Mouse (Mus musculus) layer of hippocampus, adult 11-12 months (tissue): Measurements from ENCODE around the gene Olfr601.
"Not testable (repeated sequence)": the region's sequence is repeated elsewhere in the genome, so short reads cannot be mapped to it uniquely, and the experiment has no call there.

Source experiments
- DNase-seq: peaks from one replicate; pipeline ENCODE4 v3.0.0; 2022; ENCODE audit warnings: low spot score

The Olfr601 gene

DNA sequence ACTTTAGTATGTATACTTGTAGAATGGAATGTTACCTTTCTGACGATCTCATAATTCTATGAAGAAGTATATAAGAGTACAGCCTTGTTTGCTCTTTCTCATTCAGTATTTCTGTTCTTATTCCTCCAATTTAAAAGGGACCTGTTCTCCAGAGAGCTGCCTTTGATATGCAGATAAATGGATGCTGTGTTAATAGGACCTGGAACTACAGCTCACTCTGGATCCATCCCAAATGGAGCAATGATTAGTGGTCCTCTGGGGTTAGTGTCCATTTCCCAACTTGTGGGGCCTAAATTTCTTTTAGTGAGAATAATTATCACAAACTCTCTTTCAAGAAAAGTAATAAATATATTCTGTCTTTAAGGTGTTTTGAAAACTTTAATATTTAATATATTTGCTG lies at the start of gene Olfr601:
Gene Olfr601 (minus strand): TSS at position 101 of the 400 bp plus-strand sequence.
- DNase-seq, result no peak

DNA sequence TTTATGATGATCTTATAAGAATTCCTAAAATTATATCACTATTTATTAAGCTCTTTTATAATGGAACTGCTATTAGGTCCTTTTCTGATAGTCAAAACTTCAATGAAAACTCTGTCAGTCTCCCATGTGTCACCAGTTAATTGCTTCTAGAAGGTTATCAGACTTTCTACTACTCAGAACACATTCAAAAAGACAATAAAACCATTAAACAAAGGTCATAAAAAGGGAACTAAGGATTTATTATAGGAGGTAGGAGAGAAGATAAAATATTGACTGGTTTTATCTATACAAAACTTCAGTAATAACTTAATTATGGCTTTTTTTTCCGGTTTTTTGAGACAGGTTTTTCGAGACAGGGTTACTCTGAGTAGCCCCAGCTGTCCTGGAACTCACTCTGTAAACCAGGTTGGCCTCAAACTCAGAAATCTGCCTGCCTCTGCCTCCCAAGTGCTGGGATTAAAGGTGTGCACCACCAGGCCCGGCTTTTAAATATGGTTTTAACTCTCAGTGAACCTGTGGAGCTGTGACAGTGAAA lies 44.1 kb upstream of the Olfr601 start:
- not testable (repeated sequence) for DNase-seq

DNA sequence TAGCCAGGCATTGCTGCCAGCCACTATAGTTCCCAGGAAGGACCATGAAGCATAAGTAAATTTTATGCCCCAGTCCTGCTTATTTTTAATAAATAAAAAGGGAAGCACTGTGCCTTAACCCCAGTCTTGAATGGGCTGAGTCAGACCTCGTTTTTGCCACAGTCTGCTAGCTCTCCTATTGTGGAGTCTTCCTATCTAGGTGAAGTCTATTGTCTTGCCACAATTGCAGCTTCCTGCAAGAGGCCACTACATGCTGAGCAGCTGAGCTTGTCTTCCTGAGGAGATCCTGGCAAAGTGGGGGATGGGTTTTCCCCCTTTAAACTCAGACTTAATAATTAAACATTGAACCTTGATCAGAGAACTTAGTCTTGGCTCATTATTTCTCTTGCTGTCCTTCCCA lies 36.5 kb upstream of the Olfr601 start:
- no peak for DNase-seq

DNA sequence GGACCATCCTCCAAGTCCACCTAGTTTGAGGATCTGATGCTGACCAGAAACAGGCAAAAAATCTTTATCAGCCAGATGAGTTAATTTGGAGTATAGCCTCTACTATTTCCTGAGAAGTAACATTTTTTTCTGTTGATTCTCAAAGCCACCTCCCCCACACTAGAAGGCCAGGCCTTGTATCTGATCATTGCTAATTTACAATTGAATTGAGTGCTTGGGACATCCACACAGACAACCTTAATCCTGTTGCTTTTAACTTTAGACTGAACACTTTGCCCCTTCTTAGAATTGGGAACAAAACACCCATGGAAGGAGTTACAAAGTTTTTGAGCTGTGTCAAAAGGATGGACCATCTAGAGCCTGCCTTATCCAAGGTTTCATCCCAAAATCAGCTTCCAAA lies 35.3 kb upstream of the Olfr601 start:
- DNase-seq, result no peak

DNA sequence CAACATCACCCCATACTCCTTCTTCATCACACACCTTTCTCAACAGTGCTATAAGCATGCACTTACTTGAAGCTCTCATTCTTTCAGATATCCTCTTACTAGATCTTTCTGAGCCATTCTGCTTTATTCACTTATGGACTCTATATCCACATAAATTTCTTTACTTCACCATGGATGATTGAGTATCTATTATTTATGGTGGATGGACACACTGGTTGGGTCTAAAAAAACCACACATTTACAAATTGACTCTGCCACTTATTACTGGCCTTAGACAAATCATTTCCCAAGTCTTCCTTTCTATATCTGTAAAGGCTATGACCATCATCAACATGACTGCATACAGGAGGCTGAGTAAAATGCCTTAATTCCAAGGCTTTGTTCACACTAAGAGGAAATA lies 23.6 kb upstream of the Olfr601 start, which contains the start of gene Olfr603:
Gene Olfr603 (minus strand): TSS at position 101 of the 400 bp plus-strand sequence.
- no peak for DNase-seq

DNA sequence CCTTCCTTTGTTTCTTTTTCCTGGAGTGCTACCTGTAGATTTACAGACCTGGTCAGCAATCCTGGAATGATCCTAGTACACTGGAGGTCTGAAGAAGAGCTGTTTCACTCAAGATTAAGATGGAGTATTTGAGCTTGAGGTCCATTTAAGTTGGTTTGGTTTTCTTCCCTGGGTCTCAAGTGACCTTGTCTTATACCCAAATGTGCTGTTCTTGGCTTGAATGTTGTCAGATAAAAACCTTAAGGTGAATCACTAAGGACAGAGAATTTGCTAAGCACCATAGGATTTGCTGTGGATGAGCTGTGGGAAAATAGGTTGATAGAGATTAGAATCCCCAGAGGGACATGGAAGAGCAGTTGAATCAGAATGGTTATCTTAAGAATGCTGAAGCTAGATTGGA lies 12.9 kb downstream of the Olfr601 start, which contains the start of gene Olfr600:
Gene Olfr600 (minus strand): TSS at position 101 of the 400 bp plus-strand sequence.
- no peak for DNase-seq

DNA sequence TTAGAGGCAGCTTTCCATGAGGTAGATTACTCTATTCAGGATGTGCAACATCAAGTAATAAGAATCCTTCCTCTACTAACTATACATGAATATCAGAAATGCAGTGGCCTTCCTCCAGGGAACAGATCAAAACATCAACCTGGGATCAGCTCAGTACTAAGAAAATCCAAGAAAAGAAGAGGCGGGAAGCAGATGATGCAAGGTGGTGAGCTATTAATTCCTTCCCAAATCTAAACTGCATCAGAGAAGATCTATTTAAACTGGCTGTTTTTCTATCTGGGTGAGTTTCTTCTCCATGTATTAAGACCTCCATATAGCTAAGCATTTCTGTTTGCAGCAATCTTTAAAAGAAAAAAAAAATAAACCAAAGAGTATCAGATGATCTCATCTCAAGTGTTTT lies 26.8 kb downstream of the Olfr601 start, which contains the start of gene Olfr599:
Gene Olfr599 (plus strand): TSS at position 301 of the 400 bp plus-strand sequence.
- DNase-seq, result no peak

DNA sequence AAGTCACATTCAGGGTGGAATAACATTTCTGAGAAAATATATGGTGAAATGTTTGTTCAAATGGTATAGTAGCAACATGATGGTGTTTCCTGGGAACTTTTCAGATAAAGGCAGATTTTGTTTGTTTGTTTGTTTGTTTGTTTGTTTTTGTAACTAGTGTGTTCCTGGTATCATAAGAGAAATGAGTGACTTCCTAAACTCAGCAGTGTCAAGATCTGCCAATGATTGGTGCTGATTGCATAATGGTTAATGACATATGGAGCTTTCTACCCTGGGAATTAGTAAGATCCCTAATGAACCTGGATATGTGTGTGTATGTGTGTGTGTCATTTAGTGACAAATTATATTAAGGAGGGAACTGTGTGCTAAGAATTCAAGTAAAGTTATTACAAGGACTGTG lies 39.2 kb downstream of the Olfr601 start, which contains the start of gene Olfr598:
Gene Olfr598 (plus strand): TSS at position 301 of the 400 bp plus-strand sequence.
- no peak for DNase-seq

DNA sequence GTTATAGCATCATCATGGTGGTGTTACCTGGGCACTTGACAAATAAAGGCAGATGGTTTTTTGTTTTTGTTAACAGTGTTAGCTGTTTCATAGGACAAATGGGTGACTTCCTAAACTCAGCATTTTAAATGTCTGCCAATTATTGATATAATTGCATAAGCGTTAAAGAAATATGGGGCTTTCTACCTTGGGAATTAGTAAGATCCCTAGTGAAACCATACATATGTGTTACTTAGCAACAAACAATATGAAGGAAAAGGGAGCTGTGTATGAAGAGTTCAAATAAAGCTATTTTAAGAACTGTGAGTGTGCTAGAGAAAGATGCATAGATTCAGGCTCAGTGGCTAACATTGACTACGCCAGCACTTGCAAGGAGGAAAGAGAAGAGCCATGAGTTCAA lies 46.4 kb downstream of the Olfr601 start, which contains the start of gene Olfr597:
Gene Olfr597 (plus strand): TSS at position 301 of the 400 bp plus-strand sequence.
- DNase-seq, result not testable (repeated sequence)
